Mouse (Mus musculus): ENCODE measurements at regions not wholly inside any gene's neighbourhood (a gene's known extent, or its start where the extent isn't known, plus 50 kb on each side); places are given as distances from the start of the nearest gene placed in this dataset.

- TF ChIP-seq CTCF (IDR thresholded peaks at IDR 0.05; ENCODE audit: low read depth) (no peak), EP300 (optimal IDR thresholded peaks at IDR 0.05) (no peak)
These were observed 118.0 kb upstream of the Ralgapa2 start for GRCm38 (mm10) chr2:146630179-146630578.
